Mouse (Mus musculus) heart, postnatal 14 days (tissue): ENCODE data around the gene Gm20741. TPM values are rescaled to one million over a fixed set of nuclear protein-coding genes. Genes with fewer than 3 reads are reported as not detected.

Source experiments
- DNase-seq, 2 experiments: peaks; one replicate each; pipeline ENCODE4 v3.0.0; 2021 to 2022
- intact Hi-C: fragments of 180-260 bp; cut with DNase I; formaldehyde crosslinking; loops from one replicate; pipeline ENCODE4 v1.15.1; 2025
- long read RNA-seq, 2 experiments: library from polyadenylated mRNA; stranded (forward); transcript quantifications; one replicate each; pipeline ENCODE4 v2.0.0; 2021
- total RNA-seq, 2 experiments: library from RNA; stranded (reverse); gene quantifications; 2 replicates each; pipeline ENCODE4 v1.2.3; 2021

The Gm20741 gene
- not detected for total RNA-seq
- long read RNA-seq, experiment 1: 0 reads
- long read RNA-seq, experiment 2: 0 reads

- DNase-seq: no peak
- intact Hi-C loops: no loop called here
These were observed at the start of gene Gm20741 for GRCm38 (mm10) chr16:88811827-88812226. Gene Gm20741 (minus strand): TSS chr16:88812220.

- peak in 1 of 2 experiments; percentile 3 for DNase-seq
- intact Hi-C loops: no loop called here
These were observed 39.4 kb upstream of the Gm20741 start for GRCm38 (mm10) chr16:88851450-88851849.

- intact Hi-C loops: no loop called here
These were observed 36.5 kb upstream of the Gm20741 start for GRCm38 (mm10) chr16:88848558-88848957.

GRCm38 (mm10) chr16:88847363-88847762 lies 35.3 kb upstream of the Gm20741 start:
- intact Hi-C loops: no loop called here
- DNase-seq: no peak

More at GRCm38 (mm10) chr16:88848558-88848957, 36.5 kb upstream of the Gm20741 start:
- no peak for DNase-seq

- intact Hi-C loops: no loop called here
These were observed 15.0 kb upstream of the Gm20741 start for GRCm38 (mm10) chr16:88826978-88827377.

GRCm38 (mm10) chr16:88826095-88826652 lies 14.2 kb upstream of the Gm20741 start, which contains the start of gene Krtap14:
Gene Krtap14 (minus strand): TSS chr16:88826145.
- intact Hi-C loops: no loop called here
- DNase-seq: no peak

More at GRCm38 (mm10) chr16:88826978-88827377, 15.0 kb upstream of the Gm20741 start:
- no peak for DNase-seq

GRCm38 (mm10) chr16:88823736-88824135 lies 11.7 kb upstream of the Gm20741 start:
- no peak for DNase-seq
- intact Hi-C loops: no loop called here

GRCm38 (mm10) chr16:88820066-88820465 lies 8.0 kb upstream of the Gm20741 start, which contains the start of gene Krtap15:
Gene Krtap15 (plus strand): TSS chr16:88820215.
- intact Hi-C loops: no loop called here
- DNase-seq: no peak

GRCm38 (mm10) chr16:88786786-88787185 lies 25.2 kb downstream of the Gm20741 start:
- intact Hi-C loops: no loop called here
- no peak for DNase-seq

- intact Hi-C loops: no loop called here
- DNase-seq: no peak
These were observed 34.4 kb downstream of the Gm20741 start, which contains the start of gene Gm5965 for GRCm38 (mm10) chr16:88777596-88777995. Gene Gm5965 (plus strand): TSS chr16:88777896.

- DNase-seq: no peak
- intact Hi-C loops: no loop called here
These were observed 37.9 kb downstream of the Gm20741 start, which contains the start of gene 2310057N15Rik for GRCm38 (mm10) chr16:88774106-88774505. Gene 2310057N15Rik (minus strand): TSS chr16:88774206.

Other genes with a start within 250 kb of the Gm20741 start
- not detected for gene Cldn8, start 249.0 kb downstream of the Gm20741 start, total RNA-seq
- gene Krtap24-1, start 199.9 kb downstream of the Gm20741 start, total RNA-seq: not detected
- gene 2310079G19Rik, start 184.6 kb downstream of the Gm20741 start, total RNA-seq: not detected
- gene Krtap26-1, start 164.4 kb downstream of the Gm20741 start, total RNA-seq: not detected
- gene Krtap27-1, start 140.5 kb downstream of the Gm20741 start, total RNA-seq: not detected
- gene 2310061N02Rik, start 104.3 kb downstream of the Gm20741 start, total RNA-seq: not detected
- not detected for gene Krtap13-1, start 83.4 kb downstream of the Gm20741 start, total RNA-seq
- not detected for gene Krtap13, start 60.6 kb downstream of the Gm20741 start, total RNA-seq
- not detected for gene 2310034C09Rik, start 53.4 kb downstream of the Gm20741 start, total RNA-seq
- not detected for gene 2310057N15Rik, start 38.0 kb downstream of the Gm20741 start, total RNA-seq
- not detected for gene Gm5965, start 34.3 kb downstream of the Gm20741 start, total RNA-seq
- not detected for gene Krtap15, start 8.0 kb upstream of the Gm20741 start, total RNA-seq
- not detected for gene Krtap14, start 13.9 kb upstream of the Gm20741 start, total RNA-seq
- gene Krtap19-1, start 57.2 kb upstream of the Gm20741 start, total RNA-seq: not detected
- not detected for gene Krtap19-2, start 62.0 kb upstream of the Gm20741 start, total RNA-seq
- gene Krtap19-3, start 65.8 kb upstream of the Gm20741 start, total RNA-seq: not detected
- not detected for gene Krtap19-4, start 72.9 kb upstream of the Gm20741 start, total RNA-seq
- gene Krtap19-5, start 84.2 kb upstream of the Gm20741 start, total RNA-seq: not detected
- gene Krtap19-9b, start 120.0 kb upstream of the Gm20741 start, total RNA-seq: not detected
- not detected for gene Krtap16-3, start 150.7 kb upstream of the Gm20741 start, total RNA-seq
- gene Krtap22-2, start 198.5 kb upstream of the Gm20741 start, total RNA-seq: not detected
- gene Gm10229, start 203.1 kb upstream of the Gm20741 start, total RNA-seq: not detected
- not detected for gene Krtap6-1, start 219.5 kb upstream of the Gm20741 start, total RNA-seq
- not detected for gene Gm10228, start 229.3 kb upstream of the Gm20741 start, total RNA-seq
- not detected for gene Krtap6-5, start 235.7 kb upstream of the Gm20741 start, total RNA-seq